Mouse (Mus musculus) heart, embryonic 12.5 days (tissue): Measurements from ENCODE around the gene Rslcan18. TPM values are rescaled to one million over a fixed set of nuclear protein-coding genes. Genes with fewer than 3 reads are reported as not detected.
"Not testable (repeated sequence)": the region's sequence is repeated elsewhere in the genome, so short reads cannot be mapped to it uniquely, and the experiment has no call there.

Experiments
- ATAC-seq: fragments of 200-750 bp; cut with Nextera tagmentation; 2 replicates; pipeline ENCODE4 v1.8.0; 2017; ENCODE audit warnings: moderate TSS enrichment, moderate library complexity; ENCODE audit not compliant: insufficient number of reproducible peaks, low FRiP score
- H3K27ac ChIP-seq: fragments of 300-500 bp; sonication (generic); 2 replicates; pipeline ENCODE4 v1.5.1; 2016; ENCODE audit warnings: mild to moderate bottlenecking, moderate library complexity; ENCODE audit not compliant: poor library complexity, severe bottlenecking
- H3K27me3 ChIP-seq: fragments of 300-500 bp; sonication (generic); replicated peaks from 2 replicates; pipeline ENCODE4 v1.6.1; 2016; ENCODE audit warnings: mild to moderate bottlenecking, moderate library complexity
- H3K36me3 ChIP-seq: fragments of 300-500 bp; sonication (generic); 2 replicates; pipeline ENCODE4 v1.6.1; 2016; ENCODE audit warnings: mild to moderate bottlenecking, moderate library complexity
- H3K4me1 ChIP-seq: fragments of 300-500 bp; sonication (generic); replicated peaks from 2 replicates; pipeline ENCODE4 v1.6.1; 2016; ENCODE audit warnings: mild to moderate bottlenecking
- H3K4me2 ChIP-seq: fragments of 300-500 bp; sonication (generic); 2 replicates; pipeline ENCODE4 v1.6.1; 2016; ENCODE audit warnings: mild to moderate bottlenecking, moderate library complexity
- H3K4me3 ChIP-seq: fragments of 300-500 bp; sonication (generic); 2 replicates; pipeline ENCODE4 v1.5.1; 2016; ENCODE audit warnings: mild to moderate bottlenecking
- H3K9ac ChIP-seq: fragments of 300-500 bp; sonication (generic); 2 replicates; pipeline ENCODE4 v1.6.1; 2016; ENCODE audit warnings: mild to moderate bottlenecking, moderate library complexity
- H3K9me3 ChIP-seq: fragments of 300-500 bp; sonication (generic); replicated peaks from 2 replicates; pipeline ENCODE4 v1.6.1; 2016; ENCODE audit warnings: mild to moderate bottlenecking, moderate library complexity
- WGBS: fragments of 180-500 bp; shearing (Covaris S2); methylation state at CpG from one replicate; pipeline ENCODE4 v1.1.7; 2016; 5-methylcytosine and 5-hydroxymethylcytosine counted together
- polyA plus RNA-seq: library from polyadenylated mRNA; unstranded; fragments of >200 nt; fragmentation: Nextera tagmentation; extraction: Ambion mirVana; gene quantifications from 2 replicates; pipeline ENCODE4 v1.2.1, GENCODE M21; 2016

Rslcan18 gene
- polyA plus RNA-seq = 0.31 and 0.56 TPM in 2 replicates

DNA sequence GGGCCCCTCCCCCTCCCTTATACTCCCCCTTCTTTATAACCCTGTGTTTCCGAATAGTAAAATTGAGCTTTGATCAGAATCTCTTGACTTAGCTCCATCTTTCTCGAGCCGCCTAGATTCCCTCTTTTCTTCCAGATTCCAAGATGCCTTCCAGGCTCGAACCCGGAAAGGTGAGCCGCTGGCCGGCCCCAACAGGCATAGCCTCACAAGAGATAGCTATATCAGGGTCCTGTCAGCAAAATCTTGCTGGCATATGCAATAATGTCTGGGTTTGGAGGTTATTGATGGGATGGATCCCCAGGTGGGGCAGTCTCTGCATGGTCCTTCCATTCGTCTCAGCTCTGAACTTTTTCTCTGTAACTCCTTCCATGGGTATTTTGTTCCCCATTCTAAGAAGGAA, at the start of gene Rslcan18:
Rslcan18 (minus strand) TSS at position 101 of the 400 bp plus-strand sequence.
- not testable (repeated sequence) for H3K4me1 ChIP-seq, H3K9ac ChIP-seq, H3K27ac ChIP-seq, H3K9me3 ChIP-seq, H3K4me2 ChIP-seq, H3K4me3 ChIP-seq, ATAC-seq, H3K36me3 ChIP-seq, H3K27me3 ChIP-seq
- WGBS = 82% methylated on average over 8 of the region's 8 CpGs

DNA sequence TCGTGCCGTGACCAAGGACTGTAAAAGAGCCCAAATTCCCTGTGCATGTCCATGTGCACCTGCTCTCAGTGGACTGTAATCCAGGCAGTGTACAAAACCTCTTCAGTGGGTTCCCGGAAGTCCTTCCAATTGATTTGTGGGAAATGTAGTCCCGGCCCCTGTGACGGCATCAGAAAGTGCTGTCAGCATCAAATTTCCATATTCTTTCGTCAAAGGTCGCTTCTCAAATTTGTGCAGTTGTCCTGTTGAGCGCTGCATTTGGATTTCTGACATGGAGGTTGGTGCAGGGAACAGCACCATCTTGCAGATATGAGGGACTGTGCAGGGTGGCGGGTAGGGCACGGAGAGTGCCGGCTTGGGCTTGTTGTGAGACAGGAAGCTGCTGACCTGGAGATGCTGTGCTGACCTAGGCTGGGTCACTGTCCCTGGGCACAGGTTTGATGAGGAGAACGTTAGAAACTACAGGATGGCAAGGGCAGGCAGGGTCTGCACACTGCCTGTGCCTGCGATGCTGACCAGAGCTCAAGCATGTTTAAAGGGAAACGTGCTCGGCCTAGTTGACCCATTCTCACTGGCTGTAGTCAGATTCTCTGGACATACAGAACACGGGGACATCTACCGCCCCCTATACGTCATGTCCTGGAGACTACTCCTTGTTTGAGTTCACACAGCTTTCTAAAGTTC, 12.1 kb upstream of the Rslcan18 start:
- Histone ChIP-seq H3K9me3 (0 out of 2 replicates have a peak, but pooled peaks cover 4% of the 10 kb centered on the region), H3K36me3 (no peaks in the 10 kb centered on the region), H3K27me3 (no peaks in the 10 kb centered on the region), H3K4me1 (no peaks in the 10 kb centered on the region), H3K4me2 (peak overlapping the region; percentile 85), H3K9ac (peak overlapping the region; percentile 81), H3K4me3 (peak overlapping the region; percentile 69), H3K27ac (peak overlapping the region; percentile 7; the same call in 1 of the 2 replicates)
- WGBS = under 1% methylated on average over 18 of the region's 18 CpGs
- peak; percentile 87 for ATAC-seq

DNA sequence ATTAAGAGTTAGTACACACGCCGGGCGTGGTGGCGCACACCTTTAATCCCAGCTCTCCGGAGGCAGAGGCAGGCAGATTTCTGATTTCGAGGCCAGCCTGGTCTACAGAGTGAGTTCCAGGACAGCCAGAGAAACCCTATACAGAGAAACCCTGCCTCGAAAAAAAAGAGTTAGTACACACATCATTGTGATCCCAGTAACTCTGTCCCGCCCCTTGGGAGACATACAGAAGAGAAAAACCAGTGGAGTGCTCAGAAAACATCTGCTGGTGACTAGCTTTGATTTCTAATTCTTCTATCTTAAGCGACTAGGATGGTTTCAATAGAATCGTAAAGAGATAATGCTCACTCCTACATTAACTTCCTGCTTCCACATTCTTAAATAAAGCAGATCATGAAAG, 11.4 kb upstream of the Rslcan18 start:
- H3K4me2 ChIP-seq, H3K27me3 ChIP-seq, ATAC-seq, H3K9me3 ChIP-seq, H3K36me3 ChIP-seq, H3K9ac ChIP-seq, H3K27ac ChIP-seq, H3K4me3 ChIP-seq, H3K4me1 ChIP-seq: not testable (repeated sequence)
- 73% methylated on average over 10 of the region's 10 CpGs for WGBS

DNA sequence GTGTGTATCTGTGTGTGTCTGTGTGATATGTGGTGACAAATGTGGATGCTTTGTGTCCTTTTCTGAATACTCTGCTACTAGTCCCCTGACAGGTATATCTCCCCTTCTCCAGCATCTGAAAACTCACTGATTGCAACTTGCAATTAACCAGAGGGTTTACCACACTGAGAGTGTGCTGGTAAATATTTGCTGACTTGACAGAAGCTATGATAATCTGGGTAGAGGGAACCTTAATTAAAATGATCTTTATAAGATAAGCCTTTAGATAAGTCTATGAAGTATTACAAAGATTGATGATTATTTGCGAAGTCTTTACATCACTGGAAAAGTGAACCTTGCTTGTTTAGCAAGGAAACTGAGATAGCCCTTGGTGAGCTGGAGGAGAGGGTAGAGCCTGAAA, 8.4 kb upstream of the Rslcan18 start:
- no peak overlapping the region for H3K27ac ChIP-seq
- no peaks in the 10 kb centered on the region for H3K27me3 ChIP-seq
- ATAC-seq = no peak
- no peak overlapping the region for H3K4me2 ChIP-seq
- H3K9ac ChIP-seq = no peak overlapping the region
- no peak overlapping the region for H3K4me3 ChIP-seq
- no peaks in the 10 kb centered on the region for H3K36me3 ChIP-seq
- no peaks in the 10 kb centered on the region for H3K4me1 ChIP-seq
- 72% methylated on average over 1 of the region's 1 CpGs for WGBS
- H3K9me3 ChIP-seq = 0 out of 2 replicates have a peak, but pooled peaks cover 4% of the 10 kb centered on the region

DNA sequence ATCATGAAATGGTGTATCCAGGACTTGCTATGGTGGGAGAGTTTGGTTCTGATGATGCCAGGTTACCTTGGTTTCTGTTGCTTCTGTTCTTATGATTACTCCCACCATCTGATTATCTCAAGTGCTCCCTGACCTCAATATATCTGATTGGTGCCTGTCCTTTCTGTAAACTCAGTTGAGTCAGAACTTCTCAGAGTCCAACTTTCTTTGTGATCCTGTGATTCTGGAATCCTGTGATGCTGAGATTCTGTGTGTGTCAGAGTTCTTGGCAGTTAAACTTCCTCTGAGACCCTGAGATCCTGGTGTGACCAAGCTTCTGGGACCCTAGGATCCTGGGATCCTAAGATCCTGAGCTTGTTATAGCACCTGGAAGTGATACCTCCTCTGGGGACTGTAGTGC, 5.3 kb upstream of the Rslcan18 start, which contains the start of gene Zfp759:
Zfp759 (plus strand) TSS at position 301 of the 400 bp plus-strand sequence.
- not testable (repeated sequence) for H3K9ac ChIP-seq, H3K36me3 ChIP-seq, H3K4me2 ChIP-seq, H3K9me3 ChIP-seq, H3K4me1 ChIP-seq, H3K27ac ChIP-seq, ATAC-seq, H3K4me3 ChIP-seq, H3K27me3 ChIP-seq

DNA sequence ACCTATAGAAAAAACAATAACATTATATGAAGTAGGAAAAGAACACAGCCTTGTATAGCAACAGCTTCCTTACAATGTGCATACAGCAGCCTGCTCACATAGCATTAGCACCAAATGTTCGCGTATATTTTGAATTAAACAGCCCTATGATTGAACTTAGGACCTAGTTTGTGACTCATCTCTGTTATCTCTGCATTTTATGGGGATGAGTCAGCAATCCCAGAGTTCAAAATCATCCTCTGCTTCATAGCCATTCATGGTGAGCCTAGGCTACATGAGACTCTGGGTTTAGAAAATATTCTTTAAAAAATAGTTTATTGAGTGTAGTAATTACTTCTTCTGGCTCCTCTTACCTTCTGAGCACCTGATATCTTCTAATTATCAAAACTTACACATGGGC, 2.8 kb downstream of the Rslcan18 start:
- no peak overlapping the region for H3K9ac ChIP-seq
- H3K27ac ChIP-seq = no peak overlapping the region
- 81% methylated on average over 2 of the region's 2 CpGs for WGBS
- no peak for ATAC-seq
- no peak overlapping the region for H3K4me2 ChIP-seq
- H3K36me3 ChIP-seq = no peaks in the 10 kb centered on the region
- no peaks in the 10 kb centered on the region for H3K9me3 ChIP-seq
- H3K4me3 ChIP-seq = no peak overlapping the region
- H3K4me1 ChIP-seq = no peaks in the 10 kb centered on the region
- H3K27me3 ChIP-seq = no peaks in the 10 kb centered on the region

DNA sequence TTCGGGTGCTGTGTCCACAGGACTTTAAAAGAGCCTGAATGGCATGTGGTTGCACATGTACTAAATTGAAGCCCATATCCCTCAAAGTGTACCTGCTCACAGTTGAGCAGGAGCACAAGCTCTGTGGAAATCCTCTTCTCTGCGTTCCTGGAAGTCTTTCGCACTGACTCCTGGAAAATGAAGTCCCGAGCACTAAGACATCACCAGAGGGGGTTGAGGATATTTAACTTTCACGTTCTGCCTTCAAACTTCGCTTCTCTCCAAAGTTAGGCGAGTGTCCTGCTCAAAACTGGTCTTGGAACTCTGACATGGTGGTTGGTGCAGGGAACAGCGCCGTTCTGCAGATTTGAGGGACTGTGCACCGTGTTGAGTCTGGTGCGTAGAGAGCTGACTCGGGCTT, 4.0 kb downstream of the Rslcan18 start:
- Histone ChIP-seq H3K36me3 (no peaks in the 10 kb centered on the region), H3K9ac (no peak overlapping the region), H3K9me3 (no peaks in the 10 kb centered on the region), H3K27me3 (no peaks in the 10 kb centered on the region), H3K4me2 (no peak overlapping the region), H3K4me3 (no peak overlapping the region), H3K27ac (no peak overlapping the region), H3K4me1 (peaks cover 6% of the 10 kb centered on the region)
- no peak for ATAC-seq
- 71% methylated on average over 12 of the region's 12 CpGs for WGBS

DNA sequence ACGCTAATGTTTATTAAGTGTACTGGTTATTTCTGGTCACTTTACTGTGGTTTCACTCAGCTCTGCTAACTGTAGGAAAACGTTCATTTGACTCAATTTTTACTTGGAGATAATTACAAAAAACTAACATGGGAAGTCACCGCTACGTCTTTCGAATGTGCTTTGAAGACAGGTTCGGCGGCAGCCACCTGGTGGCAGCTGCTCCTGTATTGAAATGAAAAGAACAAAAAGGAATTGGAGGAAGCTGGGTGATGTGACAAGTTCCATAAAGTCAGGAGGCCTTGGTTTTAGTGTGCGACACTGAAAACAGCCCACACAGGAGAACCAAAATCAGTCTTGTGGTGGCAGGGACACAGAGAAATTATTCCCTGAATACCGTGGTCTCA, 7.2 kb downstream of the Rslcan18 start:
- H3K27me3 ChIP-seq = no peaks in the 10 kb centered on the region
- H3K36me3 ChIP-seq = peaks cover 13% of the 10 kb centered on the region
- peaks cover 6% of the 10 kb centered on the region for H3K4me1 ChIP-seq
- H3K4me3 ChIP-seq = peak overlapping the region; percentile 72
- peak; percentile 58 for ATAC-seq
- H3K9me3 ChIP-seq = no peaks in the 10 kb centered on the region
- WGBS = 4% methylated on average over 9 of the region's 9 CpGs
- H3K27ac ChIP-seq = no peak overlapping the region
- peak overlapping the region; percentile 47 for H3K4me2 ChIP-seq
- no peak overlapping the region for H3K9ac ChIP-seq

DNA sequence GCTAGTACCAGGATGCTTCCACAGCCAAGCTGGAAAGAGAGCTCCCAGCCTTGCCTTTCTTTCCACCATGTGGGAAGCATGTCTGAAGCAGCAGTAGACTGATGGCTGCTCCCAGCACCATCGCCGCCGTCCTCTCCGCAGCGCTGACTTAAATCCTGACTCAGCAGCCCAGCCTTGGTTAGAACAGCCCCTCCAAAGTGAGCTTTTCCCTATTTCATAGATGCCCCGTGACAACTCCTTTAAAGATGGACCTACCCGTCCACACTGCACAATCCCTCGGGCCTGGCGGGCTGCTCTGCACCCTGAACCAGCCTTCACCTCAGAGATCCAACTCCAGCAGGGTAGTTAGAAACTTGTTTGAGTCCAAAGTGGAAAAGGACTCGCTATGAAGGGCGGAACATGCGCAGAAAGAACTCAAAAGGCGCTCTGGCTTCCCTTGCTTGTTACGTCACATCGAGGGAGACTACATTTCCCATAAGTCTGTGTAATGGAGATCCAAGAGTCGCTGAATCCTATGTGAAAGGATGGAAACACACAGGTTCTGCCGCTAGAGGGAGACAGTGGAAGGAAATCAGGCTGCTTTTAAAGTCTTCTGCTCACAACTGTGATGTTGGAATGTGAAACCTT, 7.8 kb downstream of the Rslcan18 start, which contains the start of gene Gm28557:
Gm28557 (minus strand) TSS at position 411 of the 627 bp plus-strand sequence.
- peaks cover 13% of the 10 kb centered on the region for H3K36me3 ChIP-seq
- H3K4me2 ChIP-seq = peak within 1 kb of the TSS; percentile 79
- H3K4me3 ChIP-seq = peak within 1 kb of the TSS; percentile 72
- no peaks in the 10 kb centered on the region for H3K27me3 ChIP-seq
- H3K27ac ChIP-seq = peak within 1 kb of the TSS; percentile 90
- peak; percentile 98 for ATAC-seq
- under 1% methylated on average over 17 of the region's 17 CpGs for WGBS
- H3K9me3 ChIP-seq = no peaks in the 10 kb centered on the region
- peak within 1 kb of the TSS; percentile 86 for H3K9ac ChIP-seq
- H3K4me1 ChIP-seq = peaks cover 6% of the 10 kb centered on the region

DNA sequence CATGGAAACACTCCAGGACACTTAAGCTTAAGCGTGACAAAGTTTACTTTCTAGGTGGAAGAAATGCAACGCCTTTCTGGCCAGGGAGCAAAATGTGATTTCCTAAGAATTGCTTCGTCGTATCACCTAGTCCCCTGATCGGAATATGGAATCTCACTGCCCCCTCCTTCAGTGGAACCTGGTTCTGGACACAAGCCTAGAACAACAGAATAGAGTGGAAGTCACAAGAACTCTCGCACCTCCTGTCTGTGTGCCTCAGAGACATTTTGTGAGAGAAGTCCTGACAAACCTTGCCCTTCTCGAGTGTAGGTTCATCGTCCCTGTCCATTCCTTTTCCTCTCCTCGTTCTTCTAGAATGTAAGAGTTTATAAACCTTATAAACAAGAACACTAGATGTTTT, 8.4 kb downstream of the Rslcan18 start:
- Histone ChIP-seq H3K27me3 (no peaks in the 10 kb centered on the region), H3K36me3 (peaks cover 13% of the 10 kb centered on the region), H3K9me3 (no peaks in the 10 kb centered on the region), H3K4me1 (peaks cover 6% of the 10 kb centered on the region), H3K4me2 (peak overlapping the region; percentile 79), H3K4me3 (peak overlapping the region; percentile 72), H3K9ac (peak overlapping the region; percentile 86), H3K27ac (peak overlapping the region; percentile 90)
- 58% methylated on average over 9 of the region's 9 CpGs for WGBS
- no peak for ATAC-seq

DNA sequence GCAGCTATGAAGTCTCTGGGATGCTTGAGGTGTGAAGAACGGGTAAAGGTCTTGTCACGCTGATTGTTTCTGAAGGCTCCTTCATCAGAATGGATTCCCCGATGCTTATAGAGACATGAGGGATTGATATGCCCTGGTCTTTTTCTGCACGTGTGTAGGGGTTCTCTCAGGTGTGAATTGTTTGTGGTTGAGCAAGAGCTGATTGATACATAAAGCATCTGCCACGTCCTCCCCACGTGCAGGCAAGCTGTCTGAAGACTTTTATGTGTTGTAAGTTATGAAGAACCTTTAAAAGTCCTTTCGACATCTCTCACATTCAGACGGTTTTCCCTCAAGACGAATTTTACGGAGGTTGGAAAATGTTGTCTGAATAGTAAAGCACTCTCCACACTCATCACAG, 18.2 kb downstream of the Rslcan18 start, which contains the start of gene Zfp708:
Zfp708 (minus strand) TSS at position 101 of the 400 bp plus-strand sequence.
- no peak for ATAC-seq
- H3K4me3 ChIP-seq = no peak within 1 kb of the TSS
- WGBS = 87% methylated on average over 10 of the region's 10 CpGs
- no peaks in the 10 kb centered on the region for H3K4me1 ChIP-seq
- H3K27ac ChIP-seq = no peak within 1 kb of the TSS
- no peak within 1 kb of the TSS for H3K4me2 ChIP-seq
- peaks cover 29% of the 10 kb centered on the region for H3K36me3 ChIP-seq
- H3K27me3 ChIP-seq = no peaks in the 10 kb centered on the region
- H3K9me3 ChIP-seq = no peaks in the 10 kb centered on the region
- no peak within 1 kb of the TSS for H3K9ac ChIP-seq
